Mouse (Mus musculus) ZHBTc4 (cell line): Measurements from ENCODE around the gene Nudt16l1.

Experiments
- DNase-seq: peaks from one replicate; pipeline ENCODE4 v3.0.0-alpha.2; 2011; ENCODE audit warnings: low read depth, low spot score

Gene Nudt16l1

GRCm38 (mm10) chr16:4938461-4938860 lies at the start of gene Nudt16l1:
Nudt16l1 (plus strand) TSS chr16:4938761.
- DNase-seq: no peak

- no peak for DNase-seq
These were observed 48.3 kb upstream of the Nudt16l1 start for GRCm38 (mm10) chr16:4890201-4890709.

GRCm38 (mm10) chr16:4892171-4892570 lies 46.4 kb upstream of the Nudt16l1 start:
- DNase-seq: no peak

- DNase-seq: no peak
These were observed 44.2 kb upstream of the Nudt16l1 start for GRCm38 (mm10) chr16:4894201-4894908.

GRCm38 (mm10) chr16:4896249-4897027 lies 42.1 kb upstream of the Nudt16l1 start:
- no peak for DNase-seq

- DNase-seq: peak; percentile 76
These were observed 41.3 kb upstream of the Nudt16l1 start for GRCm38 (mm10) chr16:4897146-4897730.

GRCm38 (mm10) chr16:4898881-4899280 lies 39.7 kb upstream of the Nudt16l1 start:
- no peak for DNase-seq

- DNase-seq: no peak
These were observed 38.9 kb upstream of the Nudt16l1 start for GRCm38 (mm10) chr16:4899711-4900110.

GRCm38 (mm10) chr16:4901167-4901566 lies 37.4 kb upstream of the Nudt16l1 start:
- DNase-seq: no peak

- DNase-seq: no peak
These were observed 36.2 kb upstream of the Nudt16l1 start for GRCm38 (mm10) chr16:4902390-4902789.

GRCm38 (mm10) chr16:4903491-4904102 lies 35.0 kb upstream of the Nudt16l1 start:
- no peak for DNase-seq

- DNase-seq: no peak
These were observed 33.7 kb upstream of the Nudt16l1 start for GRCm38 (mm10) chr16:4904878-4905277.

- DNase-seq: no peak
These were observed 33.0 kb upstream of the Nudt16l1 start for GRCm38 (mm10) chr16:4905591-4905990.

- no peak for DNase-seq
These were observed 32.0 kb upstream of the Nudt16l1 start for GRCm38 (mm10) chr16:4906559-4906958.

GRCm38 (mm10) chr16:4907386-4907785 lies 31.2 kb upstream of the Nudt16l1 start:
- DNase-seq: no peak

- DNase-seq: peak; percentile 73
These were observed 30.6 kb upstream of the Nudt16l1 start for GRCm38 (mm10) chr16:4907972-4908371.

GRCm38 (mm10) chr16:4909745-4910144 lies 28.8 kb upstream of the Nudt16l1 start:
- peak; percentile 68 for DNase-seq

GRCm38 (mm10) chr16:4910758-4911157 lies 27.8 kb upstream of the Nudt16l1 start:
- DNase-seq: no peak

GRCm38 (mm10) chr16:4912074-4912648 lies 26.4 kb upstream of the Nudt16l1 start:
- DNase-seq: peak; percentile 49

- DNase-seq: no peak
These were observed 25.4 kb upstream of the Nudt16l1 start for GRCm38 (mm10) chr16:4912907-4913782.
